Mouse (Mus musculus): Measurements from ENCODE around the gene Dnah7a.
"Not testable (repeated sequence)": the region's sequence is repeated elsewhere in the genome, so short reads cannot be mapped to it uniquely, and the experiment has no call there.

Dnah7a gene

GRCm38 (mm10) chr1:53706431-53707361, at the start of gene Dnah7a:
Dnah7a (minus strand) TSS chr1:53706784.
- peak; percentile 53 to 60 for DNase-seq (ENCODE audit: low spot score in 2 of 2)

GRCm38 (mm10) chr1:53753501-53753900, 46.9 kb upstream of the Dnah7a start:
- DNase-seq (ENCODE audit: low spot score in 2 of 2), result not testable (repeated sequence)

DNA sequence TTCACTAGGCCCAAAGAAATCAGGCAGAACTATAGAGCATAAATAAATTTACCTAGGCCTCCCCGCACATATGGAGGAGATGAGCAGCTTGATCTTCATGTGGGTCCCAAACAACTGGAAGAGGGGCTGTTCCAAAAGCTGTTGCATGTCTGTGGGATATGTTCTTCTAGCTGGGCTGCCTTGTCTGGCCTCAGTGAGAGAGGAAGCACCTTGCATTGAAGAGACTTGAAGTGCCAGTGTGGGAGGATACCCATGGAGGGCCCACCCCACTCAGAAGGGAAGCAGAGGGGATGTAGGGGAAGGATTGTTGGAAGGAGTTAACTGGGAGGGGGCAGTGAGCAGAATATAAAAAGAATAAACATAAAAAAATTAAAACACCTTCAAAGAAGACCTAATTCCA, 44.6 kb upstream of the Dnah7a start:
- no peak for DNase-seq (ENCODE audit: low spot score in 2 of 2)

DNA sequence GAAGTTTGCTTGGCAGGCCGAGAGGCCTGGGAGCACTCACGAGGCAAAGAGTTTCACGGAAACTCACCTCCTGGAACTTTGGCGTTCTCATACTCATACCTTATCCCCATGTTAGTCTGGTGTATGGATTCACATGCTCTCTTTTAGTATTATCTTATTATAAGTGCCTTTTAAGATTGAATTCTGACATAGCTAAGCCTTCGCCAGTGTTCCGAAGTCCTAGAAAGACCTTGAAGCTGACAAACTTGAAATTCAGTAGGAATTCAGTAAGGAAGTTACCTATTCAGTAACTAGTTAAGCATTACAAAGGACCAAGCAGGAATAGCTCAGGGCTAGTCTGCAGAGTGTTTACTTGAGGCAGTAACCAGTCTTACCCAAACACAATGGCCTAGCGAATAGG, 44.1 kb upstream of the Dnah7a start:
- not testable (repeated sequence) for DNase-seq (ENCODE audit: low spot score in 2 of 2)

DNA sequence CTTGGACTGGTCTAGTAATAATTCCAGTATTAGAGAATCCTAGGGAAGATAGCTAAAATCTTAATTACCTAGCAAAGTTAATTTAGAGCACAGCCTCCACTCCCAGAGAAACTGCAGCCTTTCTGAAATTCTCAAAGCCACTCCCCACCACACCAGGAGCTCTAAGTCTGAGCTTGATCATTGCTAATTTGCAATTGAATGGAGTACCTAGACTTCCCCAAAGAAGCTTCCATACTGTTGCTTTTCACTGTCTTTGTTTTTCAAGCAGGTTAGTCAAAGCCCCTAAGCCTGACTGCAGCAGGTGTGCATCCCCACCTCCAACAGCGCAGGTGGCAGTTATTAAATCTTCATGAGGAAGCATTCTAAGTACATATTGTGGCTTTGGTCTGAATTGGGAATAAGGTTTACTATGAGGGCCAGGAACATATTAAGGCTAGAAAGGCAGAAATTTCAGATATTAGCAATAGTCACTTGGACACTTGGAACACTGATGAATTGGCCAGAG, 43.3 kb upstream of the Dnah7a start:
- not testable (repeated sequence) for DNase-seq (ENCODE audit: low spot score in 2 of 2)

GRCm38 (mm10) chr1:53748571-53748970, 42.0 kb upstream of the Dnah7a start:
- DNase-seq (ENCODE audit: low spot score in 2 of 2), result no peak

DNA sequence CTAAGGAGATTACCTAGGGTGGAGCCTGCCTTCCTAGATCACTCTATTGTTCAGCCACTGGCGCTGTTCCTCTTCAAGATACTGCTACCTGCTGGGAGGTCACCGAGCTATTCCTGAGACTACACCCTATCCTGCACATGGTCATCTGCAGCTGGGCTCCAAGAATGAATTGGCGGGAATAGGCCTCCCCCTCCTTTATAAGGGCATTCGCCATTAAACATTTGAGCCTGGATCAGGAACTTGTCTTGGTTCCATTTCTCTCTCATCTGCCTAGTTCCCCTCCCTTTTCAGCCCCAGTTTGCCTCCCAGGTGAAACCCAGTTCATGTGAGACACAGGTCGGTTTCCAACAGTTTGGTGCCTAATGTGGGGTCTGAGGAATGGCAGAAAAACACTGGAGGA, 39.4 kb upstream of the Dnah7a start:
- no peak for DNase-seq (ENCODE audit: low spot score in 2 of 2)

DNA sequence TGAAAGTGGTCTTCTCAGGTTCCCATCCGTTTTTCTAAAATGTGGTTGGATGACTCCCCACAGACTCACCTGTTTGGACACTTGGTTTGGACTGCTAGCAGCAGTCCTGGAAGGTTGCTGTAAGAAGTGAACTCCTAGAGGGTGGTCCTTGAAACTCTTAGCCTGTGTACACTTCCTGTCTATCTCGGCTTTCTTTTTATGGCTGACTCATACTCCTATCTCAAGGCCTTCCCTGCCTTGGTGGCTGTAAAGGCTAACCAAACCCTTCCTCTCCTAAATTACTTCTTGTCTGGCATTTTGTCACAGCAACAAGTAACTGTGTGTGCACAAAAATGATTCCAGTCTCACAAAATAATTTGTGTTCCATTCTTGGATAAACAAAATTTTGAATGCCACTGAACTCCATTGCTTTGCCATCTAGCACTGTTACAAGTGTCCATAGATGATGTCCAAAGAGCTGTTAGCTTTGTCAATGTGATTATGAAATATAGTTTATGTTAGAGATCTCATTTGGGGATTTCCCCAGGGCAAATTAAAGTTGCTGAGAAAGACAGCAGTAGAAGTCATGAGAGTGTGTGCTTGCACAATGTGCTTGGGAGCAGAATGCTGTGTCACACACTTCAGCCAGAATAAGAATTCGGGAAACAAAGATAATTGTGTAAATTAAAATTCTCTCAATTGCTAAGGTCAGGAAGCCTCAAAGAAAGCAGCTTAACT, 35.3 kb upstream of the Dnah7a start:
- DNase-seq (ENCODE audit: low spot score in 2 of 2), result no peak

GRCm38 (mm10) chr1:53740777-53741336, 34.3 kb upstream of the Dnah7a start:
- DNase-seq (ENCODE audit: low spot score in 2 of 2), result no peak

GRCm38 (mm10) chr1:53740077-53740776, 33.6 kb upstream of the Dnah7a start:
- not testable (repeated sequence) for DNase-seq (ENCODE audit: low spot score in 2 of 2)

- no peak for DNase-seq (ENCODE audit: low spot score in 2 of 2)
Observed at GRCm38 (mm10) chr1:53736583-53736982, 30.0 kb upstream of the Dnah7a start.

GRCm38 (mm10) chr1:53728489-53729225, 22.1 kb upstream of the Dnah7a start:
- DNase-seq (ENCODE audit: low spot score in 2 of 2), result no peak

GRCm38 (mm10) chr1:53726883-53727282, 20.3 kb upstream of the Dnah7a start:
- no peak for DNase-seq (ENCODE audit: low spot score in 2 of 2)

DNA sequence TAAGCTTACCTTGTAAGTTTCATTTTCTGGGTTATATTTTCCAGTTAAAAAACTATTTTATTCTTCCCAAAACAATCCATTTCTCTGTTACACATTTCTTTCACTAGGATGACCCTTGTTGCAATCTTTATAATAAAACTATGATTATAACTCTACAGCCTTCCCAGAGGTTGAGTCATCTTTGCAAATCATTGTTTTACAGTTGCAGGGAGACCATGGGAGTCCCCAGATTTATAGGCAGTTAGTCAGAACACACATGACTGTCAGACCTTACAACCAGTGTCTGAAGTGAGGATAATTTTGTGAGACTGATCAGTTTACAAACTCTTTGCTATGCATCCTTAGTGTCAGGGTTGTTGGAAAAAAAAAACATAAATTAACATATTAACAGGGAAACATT, 14.8 kb upstream of the Dnah7a start:
- DNase-seq (ENCODE audit: low spot score in 2 of 2), result no peak

- DNase-seq (ENCODE audit: low spot score in 2 of 2), result no peak
Observed at GRCm38 (mm10) chr1:53720601-53721351, 14.2 kb upstream of the Dnah7a start.

- no peak for DNase-seq (ENCODE audit: low spot score in 2 of 2)
Observed at GRCm38 (mm10) chr1:53715966-53716515, 9.5 kb upstream of the Dnah7a start.

DNA sequence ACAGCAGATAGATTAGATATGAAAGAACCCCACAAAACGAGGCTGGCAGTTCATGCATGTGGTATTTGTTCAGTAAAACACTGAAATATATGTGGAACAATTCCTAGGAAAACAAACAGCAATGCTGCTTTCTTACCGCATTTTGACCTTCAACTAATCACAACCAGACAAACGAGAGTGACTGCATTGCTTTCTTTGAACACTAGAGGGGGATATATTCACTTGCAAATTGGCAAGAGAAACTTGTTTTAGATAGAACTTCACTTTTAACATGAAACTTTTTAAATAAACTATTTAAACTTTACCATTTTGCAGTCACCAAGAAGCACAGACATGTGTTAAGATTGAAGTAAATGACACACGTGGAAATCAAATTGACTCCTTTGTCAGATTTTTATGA, 8.9 kb upstream of the Dnah7a start:
- DNase-seq (ENCODE audit: low spot score in 2 of 2), result no peak

DNA sequence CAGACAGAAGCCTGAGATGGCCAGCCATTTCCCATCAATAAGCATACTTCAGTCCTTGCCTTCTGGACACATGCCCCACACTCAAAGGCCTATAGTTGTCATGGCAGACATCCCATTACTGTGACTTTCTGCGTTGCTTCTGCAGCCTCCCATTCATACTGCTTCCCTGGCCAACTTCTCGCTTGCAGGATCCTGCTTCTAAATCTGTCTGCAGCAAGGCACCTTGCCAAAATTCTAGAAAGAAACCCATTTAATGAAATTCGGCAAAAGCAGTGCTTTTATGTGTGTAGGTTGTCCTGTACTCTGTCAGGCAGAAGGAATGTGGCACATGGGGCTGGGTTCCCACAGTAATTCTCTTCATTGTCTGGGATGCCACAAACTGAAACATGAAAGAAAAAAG, 6.8 kb upstream of the Dnah7a start:
- peak; percentile 29 to 46 for DNase-seq (ENCODE audit: low spot score in 2 of 2)

- DNase-seq (ENCODE audit: low spot score in 2 of 2), result no peak
Observed at GRCm38 (mm10) chr1:53711069-53711468, 4.5 kb upstream of the Dnah7a start.

- DNase-seq (ENCODE audit: low spot score in 2 of 2), result not testable (repeated sequence)
Observed at GRCm38 (mm10) chr1:53709602-53710001, 3.0 kb upstream of the Dnah7a start.

Data from right cerebral cortex, postnatal 36 days (tissue).